Mouse (Mus musculus) CH12.LX (cell line): ENCODE measurements around the gene Brat1. TPM values are rescaled to one million over a fixed set of nuclear protein-coding genes. Genes with fewer than 3 reads are reported as not detected.

Source experiments
- DNase-seq: peaks from one replicate; pipeline ENCODE4 v3.0.0-alpha.2; 2013; ENCODE audit errors: extremely low read depth
- H3K27ac ChIP-seq: 2 replicates; pipeline ENCODE4 v1.5.1; 2012; ENCODE audit warnings: low read depth, mild to moderate bottlenecking, control low read depth, moderate library complexity; ENCODE audit not compliant: insufficient read depth
- H3K27me3 ChIP-seq: replicated peaks from 2 replicates; pipeline ENCODE3; 2012; ENCODE audit warnings: inconsistent platforms
- H3K36me3 ChIP-seq, 2 experiments: replicated peaks in 1 of 2; 2 replicates each; pipeline versions ENCODE3 to v1.6.1; 2012; ENCODE audit warnings: inconsistent platforms in 1 of 2, low read length in 1 of 2, mild to moderate bottlenecking in 1 of 2, mixed read lengths in 1 of 2, moderate library complexity in 1 of 2; ENCODE audit not compliant: control insufficient read depth in 1 of 2, insufficient read depth in 1 of 2
- H3K4me1 ChIP-seq, 2 experiments: 2 replicates each; pipeline ENCODE4 v1.6.1; 2012; ENCODE audit warnings: inconsistent platforms in 1 of 2, moderate library complexity in 1 of 2; ENCODE audit not compliant: insufficient read depth in 2 of 2, control insufficient read depth in 1 of 2
- H3K4me2 ChIP-seq: 2 replicates; pipeline ENCODE4 v1.6.1; 2012; ENCODE audit warnings: low read depth, mild to moderate bottlenecking, control low read depth; ENCODE audit not compliant: poor library complexity, insufficient read depth, severe bottlenecking
- H3K4me3 ChIP-seq, 3 experiments: fragments of 150-350 bp in 1 of 3; sonication (generic) in 1 of 3; replicated peaks in 1 of 3; 2 replicates each; pipeline versions ENCODE3 to v1.5.1; 2011 to 2012; ENCODE audit warnings: low read depth in 2 of 3, low read length in 2 of 3, mild to moderate bottlenecking in 2 of 3, moderate library complexity in 2 of 3, control low read depth in 1 of 3, improper control_type of control experiment in 1 of 3, inconsistent platforms in 1 of 3, mixed read lengths in 1 of 3; ENCODE audit not compliant: poor library complexity in 1 of 3
- H3K79me2 ChIP-seq: replicated peaks from 2 replicates; pipeline ENCODE4 v1.6.1; 2012; ENCODE audit warnings: mild to moderate bottlenecking, moderate library complexity; ENCODE audit not compliant: control insufficient read depth, poor library complexity, insufficient read depth, severe bottlenecking; ENCODE audit errors: extremely low read depth
- H3K9ac ChIP-seq: 2 replicates; pipeline ENCODE4 v1.6.1; 2012; ENCODE audit warnings: low read depth, mild to moderate bottlenecking, control low read depth, moderate library complexity; ENCODE audit not compliant: insufficient read depth
- H3K9me3 ChIP-seq: replicated peaks from 2 replicates; pipeline ENCODE3; 2012; ENCODE audit warnings: low read length, inconsistent platforms, mixed read lengths
- CHD1 ChIP-seq: IDR thresholded peaks from 2 replicates; pipeline ENCODE4 v1.6.1; 2012; ENCODE audit warnings: low read depth, low read length, improper control_type of control experiment, inconsistent platforms
- HCFC1 ChIP-seq: IDR thresholded peaks from 2 replicates; pipeline ENCODE4 v1.6.1; 2012; ENCODE audit warnings: low read depth, mild to moderate bottlenecking, inconsistent platforms, low read length, improper control_type of control experiment
- JUND ChIP-seq: conservative IDR thresholded peaks from 2 replicates; pipeline ENCODE4 v1.6.1; 2011; ENCODE audit warnings: low read depth, low read length, improper control_type of control experiment
- KAT2A ChIP-seq: IDR thresholded peaks from 2 replicates; pipeline ENCODE4 v1.6.1; 2012; ENCODE audit warnings: low read length, improper control_type of control experiment, inconsistent platforms; ENCODE audit not compliant: insufficient replicate concordance
- MAZ ChIP-seq: IDR thresholded peaks from 2 replicates; pipeline ENCODE4 v1.6.1; 2012; ENCODE audit warnings: low read depth, mild to moderate bottlenecking, inconsistent platforms, low read length, improper control_type of control experiment, moderate library complexity
- MXI1 ChIP-seq: IDR thresholded peaks from 2 replicates; pipeline ENCODE4 v1.6.1; 2011; ENCODE audit warnings: mild to moderate bottlenecking, low read depth, low read length, improper control_type of control experiment
- SIN3A ChIP-seq: IDR thresholded peaks from 2 replicates; pipeline ENCODE4 v1.6.1; 2012; ENCODE audit warnings: low read length, improper control_type of control experiment, inconsistent platforms
- ZC3H11A ChIP-seq: IDR thresholded peaks from 2 replicates; pipeline ENCODE4 v1.6.1; 2012; ENCODE audit warnings: low read depth, mild to moderate bottlenecking, inconsistent platforms, low read length, improper control_type of control experiment
- ZKSCAN1 ChIP-seq: IDR thresholded peaks from 2 replicates; pipeline ENCODE4 v1.6.1; 2012; ENCODE audit warnings: low read depth, inconsistent platforms, low read length, improper control_type of control experiment, borderline replicate concordance
- ZMIZ1 ChIP-seq: IDR thresholded peaks from 2 replicates; pipeline ENCODE4 v1.6.1; 2012; ENCODE audit warnings: low read depth, mild to moderate bottlenecking, inconsistent platforms, low read length, improper control_type of control experiment
- ZNF384 ChIP-seq: IDR thresholded peaks from 2 replicates; pipeline ENCODE4 v1.6.1; 2012; ENCODE audit warnings: low read depth, low read length, improper control_type of control experiment, inconsistent platforms
- dilution Hi-C: fragments of 300-500 bp; cut with MboI; formaldehyde crosslinking; loops from 2 replicates; pipeline ENCODE4 v1.14.3; 2020; ENCODE audit warnings: low sequenced_read_pairs; ENCODE audit not compliant: extremely low pct_unique_long_range_greater_than_20kb, extremely low pct_ligation_motif_present
- in situ Hi-C: fragments of 300-500 bp; cut with MboI; formaldehyde crosslinking; loops from 3 replicates; pipeline ENCODE4 v1.14.3; 2019; ENCODE audit warnings: low sequenced_read_pairs, low pct_ligation_motif_present, low pct_unique_long_range_greater_than_20kb, mixed read lengths
- polyA plus RNA-seq: library from polyadenylated mRNA; unstranded; fragments of >175 nt; gene quantifications from 2 replicates; pipeline ENCODE4 v1.2.1, GENCODE M21; 2012; ENCODE audit warnings: low read depth; ENCODE audit not compliant: insufficient read length
- total RNA-seq, 2 experiments: library from RNA; depleted of rRNA; stranded (reverse); fragments of 300-350 nt in 1 of 2; fragments of >200 nt in 1 of 2; gene quantifications; 2 replicates each; pipeline ENCODE4 v1.2.3; 2012 to 2014

The Brat1 gene
- total and polyA plus RNA-seq, 3 experiments, result 9.8 to 15.0 (median 10.9) TPM

GRCm38 (mm10) chr5:140766566-140766965 lies 61.8 kb downstream of the Brat1 start:
- no peak for TF ChIP-seq ZKSCAN1
- no peak for TF ChIP-seq KAT2A
- no peak for TF ChIP-seq MXI1
- TF ChIP-seq MAZ, result no peak
- peaks cover 7 to 70% of the 10 kb centered on the region in 2 experiments; a peak in 3 of 4 replicates for H3K4me1 ChIP-seq
- no peak overlapping the region for H3K27ac ChIP-seq
- H3K4me3 ChIP-seq, result no peak overlapping the region
- in situ Hi-C loops (no loop called here), dilution Hi-C loops (no loop called here)
- no peak for DNase-seq
- H3K9me3 ChIP-seq, result no peaks in the 10 kb centered on the region
- no peak overlapping the region for H3K9ac ChIP-seq
- peaks cover 0 to 27% of the 10 kb centered on the region in 2 experiments for H3K36me3 ChIP-seq
- H3K4me2 ChIP-seq, result no peak overlapping the region
- no peaks in the 10 kb centered on the region for H3K27me3 ChIP-seq
- H3K79me2 ChIP-seq, result no peaks in the 10 kb centered on the region

GRCm38 (mm10) chr5:140767704-140768141 lies 62.9 kb downstream of the Brat1 start:
- Histone ChIP-seq H3K4me1 (peaks cover 7 to 74% of the 10 kb centered on the region in 2 experiments; a peak in 3 of 4 replicates), H3K4me3 (no peak overlapping the region), H3K9ac (no peak overlapping the region), H3K4me2 (no peak overlapping the region), H3K9me3 (no peaks in the 10 kb centered on the region), H3K27me3 (no peaks in the 10 kb centered on the region), H3K27ac (no peak overlapping the region), H3K36me3 (peaks cover 0 to 15% of the 10 kb centered on the region in 2 experiments), H3K79me2 (no peaks in the 10 kb centered on the region)
- in situ Hi-C loops, result no loop called here
- dilution Hi-C loops, result no loop called here
- TF ChIP-seq MAZ (no peak), SIN3A (no peak), ZNF384 (no peak), ZMIZ1 (no peak), ZC3H11A (no peak), CHD1 (no peak)
- DNase-seq, result no peak

DNA sequence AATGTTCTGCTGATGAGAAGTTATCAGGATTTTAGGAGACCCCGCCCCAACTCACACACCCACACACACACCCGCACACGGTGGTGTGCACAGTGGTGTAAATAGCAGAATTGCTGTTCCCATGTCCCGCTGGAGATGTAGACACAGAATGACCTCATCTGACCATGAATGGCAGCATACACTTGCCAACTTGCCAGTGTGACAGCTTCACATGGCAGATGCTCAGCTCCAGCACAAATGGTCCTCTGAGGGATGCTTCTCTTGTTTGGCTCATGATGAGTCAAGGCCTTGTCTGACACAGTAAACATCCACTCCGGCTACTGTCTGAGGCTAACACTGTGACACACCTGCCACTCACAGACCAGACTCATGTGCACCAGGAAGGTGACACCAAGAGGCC lies 63.5 kb downstream of the Brat1 start:
- no peak overlapping the region for H3K4me2 ChIP-seq

More for the DNA sequence above, 63.5 kb downstream of the Brat1 start:
- no peak for TF ChIP-seq ZKSCAN1
- TF ChIP-seq HCFC1, result no peak
- TF ChIP-seq JUND, result no peak
- H3K79me2 ChIP-seq, result no peaks in the 10 kb centered on the region
- H3K27ac ChIP-seq, result no peak overlapping the region
- in situ Hi-C loops, result no loop called here
- H3K4me3 ChIP-seq, result no peak overlapping the region
- H3K27me3 ChIP-seq, result no peaks in the 10 kb centered on the region
- no peaks in the 10 kb centered on the region for H3K9me3 ChIP-seq
- dilution Hi-C loops, result no loop called here
- DNase-seq, result no peak
- peaks cover 0 to 17% of the 10 kb centered on the region in 2 experiments for H3K36me3 ChIP-seq
- H3K4me1 ChIP-seq, result peaks cover 6 to 73% of the 10 kb centered on the region in 2 experiments; a peak in 3 of 4 replicates
- no peak overlapping the region for H3K9ac ChIP-seq

Other genes with a start within 250 kb of the Brat1 start
- 7.6 and 7.8 TPM in 2 replicates for gene Chst12, start 199.5 kb upstream of the Brat1 start, total RNA-seq (2012; rRNA removed)
- 2.3 and 3.1 TPM in 2 replicates for gene Chst12, start 199.5 kb upstream of the Brat1 start, total RNA-seq (2014; rRNA removed)
- 17.0 and 18.1 TPM in 2 replicates for gene Chst12, start 199.5 kb upstream of the Brat1 start, polyA plus RNA-seq
- gene Grifin, start 139.9 kb upstream of the Brat1 start, total RNA-seq (2012; rRNA removed), result not detected in 2 replicates
- not detected in 2 replicates for gene Grifin, start 139.9 kb upstream of the Brat1 start, total RNA-seq (2014; rRNA removed)
- not detected in 2 replicates for gene Grifin, start 139.9 kb upstream of the Brat1 start, polyA plus RNA-seq
- not detected in 2 replicates for gene Lfng, start 97.7 kb upstream of the Brat1 start, total RNA-seq (2012; rRNA removed)
- gene Lfng, start 97.7 kb upstream of the Brat1 start, total RNA-seq (2014; rRNA removed), result not detected in 2 replicates
- gene Lfng, start 97.7 kb upstream of the Brat1 start, polyA plus RNA-seq, result not detected in 2 replicates
- 1.4 TPM in 2 replicates for gene Ttyh3, start 56.0 kb upstream of the Brat1 start, total RNA-seq (2012; rRNA removed)
- 0.22 and 0.31 TPM in 2 replicates for gene Ttyh3, start 56.0 kb upstream of the Brat1 start, total RNA-seq (2014; rRNA removed)
- 5.0 and 6.3 TPM in 2 replicates for gene Ttyh3, start 56.0 kb upstream of the Brat1 start, polyA plus RNA-seq
- 5.3 and 6.3 TPM in 2 replicates for gene Iqce, start 2.6 kb upstream of the Brat1 start, total RNA-seq (2012; rRNA removed)
- gene Iqce, start 2.6 kb upstream of the Brat1 start, total RNA-seq (2014; rRNA removed), result 2.2 and 2.9 TPM in 2 replicates
- gene Iqce, start 2.6 kb upstream of the Brat1 start, polyA plus RNA-seq, result 8.5 and 11.2 TPM in 2 replicates
- 7.0 and 8.3 TPM in 2 replicates for gene Amz1, start 19.1 kb downstream of the Brat1 start, total RNA-seq (2012; rRNA removed)
- 7.3 and 7.5 TPM in 2 replicates for gene Amz1, start 19.1 kb downstream of the Brat1 start, total RNA-seq (2014; rRNA removed)
- 11.2 and 12.4 TPM in 2 replicates for gene Amz1, start 19.1 kb downstream of the Brat1 start, polyA plus RNA-seq
- 13.8 and 15.8 TPM in 2 replicates for gene Gna12, start 125.4 kb downstream of the Brat1 start, total RNA-seq (2012; rRNA removed)
- 9.9 and 11.5 TPM in 2 replicates for gene Gna12, start 125.4 kb downstream of the Brat1 start, total RNA-seq (2014; rRNA removed)
- 12.9 and 15.4 TPM in 2 replicates for gene Gna12, start 125.4 kb downstream of the Brat1 start, polyA plus RNA-seq